Mouse (Mus musculus) c-Kit-negative CD71-positive TER-119-positive erythroid progenitor cells, embryonic 14.5 days (primary cell): ENCODE measurements around the gene Tescl.
A peak's percentile ranks its signal among the peaks of the same experiment; 100 is the strongest.

Experiments used
- DNase-seq: peaks from one replicate; pipeline ENCODE4 v3.0.0-alpha.2; 2013; ENCODE audit warnings: low read depth, low spot score

The Tescl gene

GRCm38 (mm10) chr7:24333304-24333986, at the start of gene Tescl:
Gene Tescl, minus strand, starts transcription at chr7:24333936.
- no peak for DNase-seq

GRCm38 (mm10) chr7:24382730-24383372, 49.1 kb upstream of the Tescl start:
- no peak for DNase-seq

GRCm38 (mm10) chr7:24380370-24380769, 46.6 kb upstream of the Tescl start:
- DNase-seq, result no peak

- no peak for DNase-seq
Measured at GRCm38 (mm10) chr7:24379934-24380333, 46.2 kb upstream of the Tescl start.

- no peak for DNase-seq
Measured at GRCm38 (mm10) chr7:24378049-24378701, 44.4 kb upstream of the Tescl start.

- peak; percentile 92 for DNase-seq
Measured at GRCm38 (mm10) chr7:24377091-24377865, 43.5 kb upstream of the Tescl start.

GRCm38 (mm10) chr7:24376456-24376855, 42.7 kb upstream of the Tescl start:
- DNase-seq, result no peak

- no peak for DNase-seq
Measured at GRCm38 (mm10) chr7:24373538-24374379, 40.0 kb upstream of the Tescl start.

GRCm38 (mm10) chr7:24372786-24373185, 39.0 kb upstream of the Tescl start:
- DNase-seq, result no peak

- DNase-seq, result no peak
Measured at GRCm38 (mm10) chr7:24372300-24372699, 38.6 kb upstream of the Tescl start.

- DNase-seq, result no peak
Measured at GRCm38 (mm10) chr7:24371809-24372145, 38.0 kb upstream of the Tescl start.

GRCm38 (mm10) chr7:24371012-24371808, 37.5 kb upstream of the Tescl start:
- DNase-seq, result peak; percentile 84

- DNase-seq, result no peak
Measured at GRCm38 (mm10) chr7:24369731-24370541, 36.2 kb upstream of the Tescl start, which contains the start of gene Kcnn4. Gene Kcnn4, plus strand, starts transcription at chr7:24370263.

- DNase-seq, result no peak
Measured at GRCm38 (mm10) chr7:24368946-24369345, 35.2 kb upstream of the Tescl start.

- no peak for DNase-seq
Measured at GRCm38 (mm10) chr7:24368226-24368625, 34.5 kb upstream of the Tescl start.

GRCm38 (mm10) chr7:24366716-24367632, 33.2 kb upstream of the Tescl start:
- no peak for DNase-seq

- no peak for DNase-seq
Measured at GRCm38 (mm10) chr7:24365258-24366014, 31.7 kb upstream of the Tescl start.

GRCm38 (mm10) chr7:24364827-24365226, 31.1 kb upstream of the Tescl start:
- DNase-seq, result peak; percentile 92
